Mouse (Mus musculus) NIH3T3 (cell line): ENCODE results near the gene Hist1h3e.

Source experiments
- DNase-seq: peaks from one replicate; pipeline ENCODE4 v3.0.0-alpha.2; 2012; ENCODE audit warnings: low read depth

The Hist1h3e gene

DNA sequence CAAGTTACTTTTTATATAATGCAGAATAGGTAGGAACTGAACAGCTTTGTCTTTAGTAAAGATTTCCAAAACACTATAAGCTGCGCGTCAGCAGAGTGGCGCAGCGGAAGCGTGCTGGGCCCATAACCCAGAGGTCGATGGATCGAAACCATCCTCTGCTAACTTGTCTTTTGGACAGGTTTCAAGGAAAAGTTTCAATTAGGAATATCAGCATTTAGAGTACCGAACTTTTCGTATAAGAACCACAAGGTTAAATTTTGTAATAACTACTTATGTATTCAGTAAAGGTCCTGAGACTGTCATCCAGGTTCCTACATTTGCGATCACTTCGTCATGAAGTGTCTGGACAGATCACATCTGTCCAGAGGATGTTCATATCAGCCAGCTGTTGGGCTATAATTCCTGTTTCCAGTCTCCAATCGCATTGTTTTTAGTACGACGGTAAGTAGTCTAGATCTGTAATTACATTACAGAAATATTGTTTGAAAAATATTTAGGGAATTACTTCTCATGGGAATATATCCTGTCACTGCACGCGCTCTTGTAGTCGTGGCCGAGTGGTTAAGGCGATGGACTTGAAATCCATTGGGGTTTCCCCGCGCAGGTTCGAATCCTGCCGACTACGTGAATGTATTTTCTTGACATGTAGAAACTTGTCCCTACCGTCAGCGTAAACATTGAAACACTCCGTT, 44.4 kb downstream of the Hist1h3e start:
- peak; percentile 89 for DNase-seq

DNA sequence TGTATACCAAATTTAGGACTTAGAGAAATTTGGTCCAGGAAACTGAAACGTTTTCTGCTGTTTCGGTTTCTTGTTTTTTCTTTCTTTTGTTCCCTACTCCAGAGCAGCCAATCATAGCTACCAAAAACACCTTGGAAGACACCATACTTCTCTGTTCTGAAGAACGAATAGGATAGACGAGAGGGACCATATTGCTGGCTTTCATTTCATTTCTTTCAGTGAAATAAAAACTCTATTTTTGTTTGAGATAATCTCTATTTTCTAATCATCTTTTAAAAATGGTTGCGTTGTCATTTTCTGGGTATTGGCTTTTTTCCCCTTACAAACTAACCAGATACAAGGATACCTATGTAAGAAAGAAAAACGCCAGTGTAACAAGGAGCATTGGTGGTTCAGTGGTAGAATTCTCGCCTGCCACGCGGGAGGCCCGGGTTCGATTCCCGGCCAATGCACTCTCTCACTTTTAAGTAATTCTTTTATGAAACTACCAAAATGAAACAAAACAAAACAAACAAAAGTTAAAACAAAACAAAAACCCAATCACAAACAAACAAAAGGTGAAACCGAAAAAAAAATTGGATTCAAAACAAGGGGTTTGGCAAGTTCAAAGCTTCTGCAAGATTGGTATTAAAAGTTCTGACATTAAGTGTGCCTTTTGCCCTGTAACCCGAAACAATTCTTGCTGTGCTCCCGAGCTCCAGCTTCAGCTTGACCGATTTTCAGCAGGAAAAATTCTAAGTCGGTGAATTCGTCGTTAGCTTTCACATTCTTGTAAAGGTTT, 45.2 kb downstream of the Hist1h3e start:
- DNase-seq, result peak; percentile 83

DNA sequence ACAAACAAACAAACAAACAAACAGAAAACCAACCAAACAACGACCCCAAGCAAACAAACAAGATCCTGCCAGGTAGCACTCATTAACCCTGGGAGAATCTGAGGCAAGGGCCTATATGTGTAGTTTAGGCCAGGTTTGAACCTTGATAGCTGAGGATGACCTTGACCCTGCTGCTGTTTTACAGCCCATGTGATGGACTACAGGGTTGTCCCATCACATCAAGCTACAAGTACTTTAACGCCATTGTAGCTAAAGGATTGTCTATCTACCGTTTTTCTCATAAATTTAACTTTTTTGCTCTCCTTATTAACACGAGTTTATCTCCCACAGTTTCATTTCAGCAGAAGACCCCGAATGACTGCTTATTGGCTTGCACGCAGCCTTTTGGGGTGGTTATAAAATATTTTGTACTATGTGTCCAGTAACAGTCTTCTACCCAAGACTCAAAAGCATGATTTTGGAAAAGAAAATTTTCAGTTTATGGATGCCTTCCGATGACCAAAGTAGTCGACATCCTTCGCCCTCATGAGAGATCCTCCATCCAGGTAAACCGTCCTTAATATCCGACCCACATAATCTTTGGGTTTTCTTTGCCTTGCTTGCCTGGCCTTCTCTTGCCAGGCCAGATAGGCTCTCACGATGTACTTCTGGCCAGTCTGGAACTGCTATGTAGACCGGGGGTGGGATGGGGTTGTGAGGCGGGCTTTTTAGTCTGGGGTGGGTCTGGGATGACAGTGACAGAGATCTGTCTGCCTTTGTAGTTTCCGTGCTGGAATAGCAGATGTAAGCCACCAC, 46.1 kb downstream of the Hist1h3e start:
- no peak for DNase-seq

DNA sequence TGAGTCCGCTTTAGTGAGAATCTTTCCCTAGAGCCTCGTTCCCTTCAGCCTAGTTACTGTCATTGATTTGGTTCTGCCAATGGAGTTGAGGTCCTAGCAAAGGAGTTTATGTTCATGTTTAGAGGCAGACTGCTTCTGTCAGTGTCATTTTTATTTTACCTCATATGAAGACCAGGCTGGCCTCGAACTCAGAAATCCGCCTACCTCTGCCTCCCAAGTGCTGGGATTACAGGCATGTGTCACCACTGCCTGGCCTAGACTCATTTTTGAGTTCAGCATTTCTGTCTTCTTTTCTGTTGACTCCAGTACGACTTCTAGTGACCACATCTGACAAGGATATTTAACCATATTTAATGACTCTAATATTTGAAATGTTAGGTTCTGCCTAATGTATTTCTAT, 46.9 kb downstream of the Hist1h3e start:
- no peak for DNase-seq

DNA sequence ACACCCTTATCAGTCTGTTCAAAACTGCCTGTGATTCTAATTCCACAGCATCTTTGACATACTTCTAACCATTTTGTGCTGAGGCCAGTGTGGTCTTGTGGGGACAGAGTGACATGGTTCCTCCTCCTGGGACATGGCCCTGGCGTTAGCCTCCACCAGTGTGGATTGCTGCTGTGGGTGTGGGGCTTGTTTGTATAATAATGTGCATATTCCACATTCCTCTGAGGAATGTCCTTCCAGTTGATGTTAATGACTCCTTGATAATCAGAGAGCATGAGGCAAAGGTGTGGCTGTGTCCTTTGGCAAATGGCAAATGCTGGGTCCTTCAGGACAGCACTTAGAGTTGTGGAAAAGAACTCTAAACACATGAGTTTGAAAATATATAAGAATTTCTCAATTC, 48.7 kb downstream of the Hist1h3e start:
- DNase-seq, result no peak
